Mouse (Mus musculus) limb, embryonic 14.5 days (tissue): ENCODE measurements at regions not wholly inside any gene's neighbourhood (a gene's known extent, or its start where the extent isn't known, plus 50 kb on each side); places are given as distances from the start of the nearest gene placed in this dataset.
A peak's percentile ranks its signal among the peaks of the same experiment; 100 is the strongest.

Source experiments
- ATAC-seq: fragments of 200-750 bp; cut with Nextera tagmentation; 2 replicates; pipeline ENCODE4 v1.8.0; 2017; ENCODE audit warnings: low read depth, moderate number of reproducible peaks, moderate TSS enrichment; ENCODE audit not compliant: low FRiP score
- DNase-seq: peaks from one replicate; pipeline ENCODE4 v3.0.0-alpha.2; 2015; ENCODE audit warnings: low spot score
- H3K27ac ChIP-seq: fragments of 300-500 bp; sonication (generic); replicated peaks from 2 replicates; pipeline ENCODE4 v1.5.1; 2014; ENCODE audit warnings: low read depth, mild to moderate bottlenecking, low read length, moderate library complexity, mixed read lengths
- H3K27me3 ChIP-seq: fragments of 300-500 bp; sonication (generic); 2 replicates; pipeline ENCODE4 v1.6.1; 2014; ENCODE audit warnings: low read length, mixed read lengths; ENCODE audit not compliant: control insufficient read depth, insufficient read depth
- H3K36me3 ChIP-seq: fragments of 300-500 bp; sonication (generic); 2 replicates; pipeline ENCODE4 v1.6.1; 2014; ENCODE audit warnings: mild to moderate bottlenecking, low read length, moderate library complexity, mixed read lengths; ENCODE audit not compliant: control insufficient read depth, insufficient read depth
- H3K4me1 ChIP-seq: fragments of 300-500 bp; sonication (generic); 2 replicates; pipeline ENCODE4 v1.6.1; 2014; ENCODE audit warnings: antibody characterized with exemption, low read length, mixed read lengths; ENCODE audit not compliant: control insufficient read depth, insufficient read depth
- H3K4me2 ChIP-seq: fragments of 300-500 bp; sonication (generic); replicated peaks from 2 replicates; pipeline ENCODE4 v1.6.1; 2014; ENCODE audit warnings: low read depth, mild to moderate bottlenecking, low read length, moderate library complexity; ENCODE audit not compliant: severe bottlenecking
- H3K4me3 ChIP-seq: fragments of 300-500 bp; sonication (generic); replicated peaks from 2 replicates; pipeline ENCODE4 v1.5.1; 2014; ENCODE audit warnings: low read length
- H3K9ac ChIP-seq: fragments of 300-500 bp; sonication (generic); 2 replicates; pipeline ENCODE4 v1.6.1; 2014; ENCODE audit warnings: mild to moderate bottlenecking, low read depth, low read length, moderate library complexity; ENCODE audit not compliant: severe bottlenecking
- H3K9me3 ChIP-seq: fragments of 300-500 bp; sonication (generic); 2 replicates; pipeline ENCODE4 v1.6.1; 2016; ENCODE audit warnings: low read length; ENCODE audit not compliant: control insufficient read depth
- POLR2A ChIP-seq: fragments of 200-500 bp; IDR thresholded peaks from 2 replicates; pipeline ENCODE4 v1.8.0; 2012; ENCODE audit warnings: inconsistent platforms, mild to moderate bottlenecking, moderate library complexity, borderline replicate concordance; ENCODE audit not compliant: insufficient read depth, insufficient read length; ENCODE audit errors: extremely low read depth
- WGBS: fragments of 180-500 bp; shearing (Covaris S2); extraction: QIAGEN DNeasy Blood & Tissue Kit; methylation state at CpG from one replicate; pipeline ENCODE4 v1.1.7; 2014; 5-methylcytosine and 5-hydroxymethylcytosine counted together

GRCm38 (mm10) chr9:85592639-85593038 is 156.5 kb downstream of the Ibtk start:
- ATAC-seq (no peak), DNase-seq (no peak)
- H3K36me3 ChIP-seq, result no peaks in the 10 kb centered on the region
- TF ChIP-seq POLR2A, result no peak
- H3K27ac ChIP-seq, result no peak overlapping the region
- no peak overlapping the region for H3K4me3 ChIP-seq
- no peak overlapping the region for H3K9ac ChIP-seq
- 86% methylated on average over 4 of the region's 4 CpGs for WGBS
- H3K27me3 ChIP-seq, result no peaks in the 10 kb centered on the region
- no peak overlapping the region for H3K4me2 ChIP-seq
- H3K4me1 ChIP-seq, result no peaks in the 10 kb centered on the region
- H3K9me3 ChIP-seq, result no peaks in the 10 kb centered on the region

GRCm38 (mm10) chr9:85589210-85589609 is 159.9 kb downstream of the Ibtk start:
- 89% methylated on average over 3 of the region's 3 CpGs for WGBS
- Histone ChIP-seq H3K9me3 (0 out of 2 replicates have a peak, but pooled peaks cover under 1% of the 10 kb centered on the region), H3K4me3 (no peak overlapping the region), H3K27me3 (no peaks in the 10 kb centered on the region), H3K9ac (no peak overlapping the region), H3K36me3 (no peaks in the 10 kb centered on the region), H3K4me1 (no peaks in the 10 kb centered on the region), H3K27ac (no peak overlapping the region), H3K4me2 (no peak overlapping the region)
- DNase-seq (no peak), ATAC-seq (no peak)
- no peak for TF ChIP-seq POLR2A

- peak; percentile 59 for DNase-seq
Observed at GRCm38 (mm10) chr9:85588077-85588476, 161.1 kb downstream of the Ibtk start.

GRCm38 (mm10) chr9:85581028-85581595 is 168.0 kb downstream of the Ibtk start:
- no peak overlapping the region for H3K4me3 ChIP-seq
- H3K27ac ChIP-seq, result no peak overlapping the region
- DNase-seq (no peak), ATAC-seq (no peak)
- peaks cover 2% of the 10 kb centered on the region; the same call in 1 of the 2 replicates for H3K4me1 ChIP-seq
- no peaks in the 10 kb centered on the region for H3K36me3 ChIP-seq
- H3K9ac ChIP-seq, result no peak overlapping the region
- H3K4me2 ChIP-seq, result no peak overlapping the region
- peaks cover 5% of the 10 kb centered on the region; the same call in 1 of the 2 replicates for H3K9me3 ChIP-seq
- WGBS, result 46% methylated on average over 1 of the region's 1 CpGs
- H3K27me3 ChIP-seq, result no peaks in the 10 kb centered on the region
- no peak for TF ChIP-seq POLR2A

More at GRCm38 (mm10) chr9:85588077-85588476, 161.1 kb downstream of the Ibtk start:
- no peak overlapping the region for H3K4me2 ChIP-seq
- H3K36me3 ChIP-seq, result no peaks in the 10 kb centered on the region
- H3K27ac ChIP-seq, result no peak overlapping the region
- peaks cover 5% of the 10 kb centered on the region; the same call in 1 of the 2 replicates for H3K9me3 ChIP-seq
- H3K4me3 ChIP-seq, result no peak overlapping the region
- no peak for TF ChIP-seq POLR2A
- H3K9ac ChIP-seq, result no peak overlapping the region
- ATAC-seq, result no peak
- 59% methylated on average over 2 of the region's 2 CpGs for WGBS
- H3K27me3 ChIP-seq, result no peaks in the 10 kb centered on the region
- H3K4me1 ChIP-seq, result 0 out of 2 replicates have a peak, but pooled peaks cover under 1% of the 10 kb centered on the region

- Histone ChIP-seq H3K9ac (no peak overlapping the region), H3K4me3 (no peak overlapping the region), H3K4me1 (no peaks in the 10 kb centered on the region; the same call in 1 of the 2 replicates), H3K27me3 (no peaks in the 10 kb centered on the region), H3K36me3 (no peaks in the 10 kb centered on the region), H3K4me2 (no peak overlapping the region), H3K27ac (no peak overlapping the region), H3K9me3 (no peaks in the 10 kb centered on the region)
- DNase-seq (no peak), ATAC-seq (no peak)
- 62% methylated on average over 7 of the region's 7 CpGs for WGBS
- no peak for TF ChIP-seq POLR2A
Observed at GRCm38 (mm10) chr9:85577812-85578211, 171.3 kb downstream of the Ibtk start.

- WGBS, result 85% methylated on average over 1 of the region's 1 CpGs
- H3K9me3 ChIP-seq, result no peaks in the 10 kb centered on the region
- no peaks in the 10 kb centered on the region for H3K36me3 ChIP-seq
- no peak overlapping the region for H3K4me2 ChIP-seq
- DNase-seq, result no peak
- no peak for TF ChIP-seq POLR2A
- ATAC-seq, result no peak
- H3K27ac ChIP-seq, result no peak overlapping the region
- H3K4me3 ChIP-seq, result no peak overlapping the region
- no peaks in the 10 kb centered on the region for H3K27me3 ChIP-seq
- H3K9ac ChIP-seq, result no peak overlapping the region
- H3K4me1 ChIP-seq, result no peaks in the 10 kb centered on the region; the same call in 1 of the 2 replicates
Observed at GRCm38 (mm10) chr9:85577338-85577737, 171.8 kb downstream of the Ibtk start.
